9 mouse cellular contexts compared by ENCODE assay signal in the genomic region with DNA sequence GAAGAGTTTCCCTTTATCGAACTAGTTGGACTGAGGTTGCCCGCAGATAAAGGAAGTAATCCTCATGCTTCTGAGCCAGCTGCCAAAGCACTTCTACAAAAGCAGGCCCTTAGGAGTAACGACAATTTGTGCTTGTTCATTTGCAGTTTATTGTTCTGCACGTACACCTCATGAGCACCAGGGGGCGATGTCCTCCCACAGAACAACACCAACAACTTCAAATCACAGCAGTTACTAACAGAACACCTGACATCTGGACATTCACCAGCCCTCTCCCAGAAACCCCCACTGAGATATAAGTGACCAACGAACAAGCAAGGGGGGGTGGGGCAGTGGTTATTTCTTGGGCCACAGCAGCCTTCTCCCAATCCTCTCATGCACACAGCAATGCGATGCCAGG. TPM values are rescaled to one million over a fixed set of nuclear protein-coding genes. Genes with fewer than 3 reads are reported as not detected.
A peak's percentile ranks its signal among the peaks of the same experiment; 100 is the strongest.
DNase-seq lines count a peak whose midpoint lies in the region; ATAC-seq and TF ChIP-seq lines count a peak whose summit lies in the region.
"Had no signal": no experiment of that assay in that cellular context is flagged by ENCODE, and none has a peak within 500 bp of the region (broad histone marks: within the 10 kb centered on the region; RNA-seq: fewer than 3 reads in every experiment).

No protein-coding gene starts in this region.

- WGBS in heart, embryonic 10.5 days = 27% methylated on average over 7 of the region's 7 CpGs
- WGBS in hindbrain, embryonic 12.5 days = 32% methylated on average over 7 of the region's 7 CpGs

- H3K36me3 ChIP-seq in heart, embryonic 10.5 days = no peaks in the 10 kb centered on the region
- peaks cover 28% of the 10 kb centered on the region for H3K36me3 ChIP-seq in hindbrain, embryonic 12.5 days
- H3K36me3 ChIP-seq: limb, embryonic 12.5 days had no signal

- no peaks in the 10 kb centered on the region for H3K27me3 ChIP-seq in heart, embryonic 10.5 days (ENCODE audit: insufficient read depth, poor library complexity, severe bottlenecking)
- no peaks in the 10 kb centered on the region for H3K27me3 ChIP-seq in hindbrain, embryonic 12.5 days
- H3K27me3 ChIP-seq: limb, embryonic 12.5 days had no signal

- no peak for TF ChIP-seq POLR2A in bone marrow macrophage, adult 2 months (IDR thresholded peaks at IDR 0.05; ENCODE audit: borderline replicate concordance, low read depth, low read length)

- peak; percentile 73 for TF ChIP-seq CTCF in bone marrow macrophage, adult 2 months (IDR thresholded peaks at IDR 0.05; ENCODE audit: low read depth, low read length)

- no peak overlapping the region for H3K4me3 ChIP-seq in heart, embryonic 10.5 days
- H3K4me3 ChIP-seq in bone marrow macrophage, adult 2 months (ENCODE audit: insufficient read depth, low read length) = no peak overlapping the region
- no peak overlapping the region for H3K4me3 ChIP-seq in hindbrain, embryonic 12.5 days
- H3K4me3 ChIP-seq: limb, embryonic 12.5 days had no signal

- no peak overlapping the region for H3K4me2 ChIP-seq in hindbrain, embryonic 12.5 days (replicated peaks)
- H3K4me2 ChIP-seq: limb, embryonic 12.5 days had no signal

- ATAC-seq in erythroblast, adult 5-6 weeks (replicated peaks; ENCODE audit: low FRiP score, poor library complexity, severe bottlenecking) = peak; percentile 57
- 0 out of 2 replicates have a peak, but pooled peaks have one; percentile 45 for ATAC-seq in hindbrain, embryonic 12.5 days (ENCODE audit: low FRiP score)

- peak; percentile 96 for DNase-seq in heart, adult 11 months
- DNase-seq in heart, embryonic 10.5 days (ENCODE audit: low spot score) = no peak
- DNase-seq in layer of hippocampus, adult 9-10 months (ENCODE audit: low spot score) = peak; percentile 69
- DNase-seq in lung, postnatal 25 days (ENCODE audit: low spot score) = peak; percentile 78
- peak; percentile 64 to 79 for DNase-seq in right cerebral cortex, adult 2 months (ENCODE audit: low spot score in 2 of 2)

- H3K9me3 ChIP-seq in heart, embryonic 10.5 days = no peaks in the 10 kb centered on the region
- no peaks in the 10 kb centered on the region for H3K9me3 ChIP-seq in hindbrain, embryonic 12.5 days (replicated peaks)
- H3K9me3 ChIP-seq: limb, embryonic 12.5 days had no signal

- no peak overlapping the region for H3K9ac ChIP-seq in hindbrain, embryonic 12.5 days
- H3K9ac ChIP-seq: limb, embryonic 12.5 days had no signal

- H3K4me1 ChIP-seq in heart, embryonic 10.5 days = peaks cover 3% of the 10 kb centered on the region
- peaks cover 32% of the 10 kb centered on the region for H3K4me1 ChIP-seq in bone marrow macrophage, adult 2 months (ENCODE audit: control insufficient read depth, insufficient read depth, low read length)
- no peaks in the 10 kb centered on the region for H3K4me1 ChIP-seq in hindbrain, embryonic 12.5 days
- H3K4me1 ChIP-seq: limb, embryonic 12.5 days had no signal

- H3K27ac ChIP-seq in heart, embryonic 10.5 days = no peak overlapping the region
- H3K27ac ChIP-seq in bone marrow macrophage, adult 2 months (ENCODE audit: insufficient read depth, low read depth, low read length) = peak overlapping the region; percentile 100
- no peak overlapping the region for H3K27ac ChIP-seq in hindbrain, embryonic 12.5 days
- H3K27ac ChIP-seq: limb, embryonic 12.5 days had no signal

RNA-seq across cellular contexts. Expression of a gene that starts 5.6 kb away (rescaled TPM):
- 0.05 TPM in 1 of 2 replicates, not detected in the other for polyA plus RNA-seq in heart, embryonic 10.5 days (2016; fragmentation: Nextera tagmentation; extraction: Ambion mirVana)
- polyA plus RNA-seq in bone marrow macrophage, adult 2 months (2012; ENCODE audit: insufficient read depth, insufficient read length, missing spikeins) = 2,155 and 2,361 TPM in 2 replicates
- 92.8 and 101 TPM in 2 replicates for total RNA-seq in erythroblast, adult 5-6 weeks (2015; ENCODE audit: low replicate concordance)
- total RNA-seq in erythroblast, adult 5-6 weeks (2017; ENCODE audit: low replicate concordance) = 46.2 and 49.6 TPM in 2 replicates
- polyA plus RNA-seq in hindbrain, embryonic 12.5 days (2016; fragmentation: Nextera tagmentation; extraction: Ambion mirVana) = 0.70 and 0.75 TPM in 2 replicates

RNA-seq across cellular contexts. Expression of a gene that starts 35.0 kb away (rescaled TPM):
- 0.91 and 2.9 TPM in 2 replicates for polyA plus RNA-seq in heart, embryonic 10.5 days (2016; fragmentation: Nextera tagmentation; extraction: Ambion mirVana)
- polyA plus RNA-seq in bone marrow macrophage, adult 2 months (2012; ENCODE audit: insufficient read depth, insufficient read length, missing spikeins) = 18.5 and 19.3 TPM in 2 replicates
- total RNA-seq in erythroblast, adult 5-6 weeks (2015; ENCODE audit: low replicate concordance) = 8.3 and 8.6 TPM in 2 replicates
- total RNA-seq in erythroblast, adult 5-6 weeks (2017; ENCODE audit: low replicate concordance) = 4.2 and 6.0 TPM in 2 replicates
- 56.7 and 58.6 TPM in 2 replicates for polyA plus RNA-seq in hindbrain, embryonic 12.5 days (2016; fragmentation: Nextera tagmentation; extraction: Ambion mirVana)

RNA-seq across cellular contexts. Expression of a gene that starts 38.5 kb away (rescaled TPM):
- not detected in 2 replicates for polyA plus RNA-seq in heart, embryonic 10.5 days (2016; fragmentation: Nextera tagmentation; extraction: Ambion mirVana)
- not detected in 2 replicates for polyA plus RNA-seq in bone marrow macrophage, adult 2 months (2012; ENCODE audit: insufficient read depth, insufficient read length, missing spikeins)
- total RNA-seq in erythroblast, adult 5-6 weeks (2015; ENCODE audit: low replicate concordance) = not detected in 2 replicates
- not detected in 2 replicates for total RNA-seq in erythroblast, adult 5-6 weeks (2017; ENCODE audit: low replicate concordance)
- not detected in 2 replicates for polyA plus RNA-seq in hindbrain, embryonic 12.5 days (2016; fragmentation: Nextera tagmentation; extraction: Ambion mirVana)
- polyA plus RNA-seq: limb, embryonic 12.5 days had no signal

RNA-seq across cellular contexts. Expression of a gene that starts 49.0 kb away (rescaled TPM):
- polyA plus RNA-seq in heart, embryonic 10.5 days (2016; fragmentation: Nextera tagmentation; extraction: Ambion mirVana) = not detected in 2 replicates
- polyA plus RNA-seq in bone marrow macrophage, adult 2 months (2012; ENCODE audit: insufficient read depth, insufficient read length, missing spikeins) = not detected in 2 replicates
- not detected in 2 replicates for total RNA-seq in erythroblast, adult 5-6 weeks (2015; ENCODE audit: low replicate concordance)
- not detected in 2 replicates for total RNA-seq in erythroblast, adult 5-6 weeks (2017; ENCODE audit: low replicate concordance)
- polyA plus RNA-seq in hindbrain, embryonic 12.5 days (2016; fragmentation: Nextera tagmentation; extraction: Ambion mirVana) = not detected in 2 replicates
- polyA plus RNA-seq: limb, embryonic 12.5 days had no signal

Comparison
In these comparisons a context has a peak if more than half of its experiments do, and no peak if none do; other contexts are left out.
1. RNA of a gene that starts 5.6 kb away (polyA plus RNA-seq): 2,155 to 2,361 TPM in bone marrow macrophage, adult 2 months; 0.70 to 0.75 TPM in hindbrain, embryonic 12.5 days and 0.05 TPM in heart, embryonic 10.5 days; every median in the first group is over 1,000 times any median in the second.